Mouse (Mus musculus) testis, adult 2 months (tissue): ENCODE results near the gene Atp11a. TPM values are rescaled to one million over a fixed set of nuclear protein-coding genes. Genes with fewer than 3 reads are reported as not detected.

Experiments
- H3K27ac ChIP-seq: fragments of 200-500 bp; 2 replicates; pipeline ENCODE4 v1.5.1; 2012; ENCODE audit warnings: low read depth, low read length; ENCODE audit not compliant: control insufficient read depth, insufficient read depth
- H3K27me3 ChIP-seq: fragments of 200-500 bp; 2 replicates; pipeline ENCODE4 v1.6.1; 2012; ENCODE audit warnings: mild to moderate bottlenecking, low read length, moderate library complexity; ENCODE audit not compliant: control insufficient read depth, insufficient read depth
- H3K36me3 ChIP-seq: fragments of 200-500 bp; 2 replicates; pipeline ENCODE4 v1.6.1; 2012; ENCODE audit warnings: mild to moderate bottlenecking, low read length; ENCODE audit not compliant: control insufficient read depth, insufficient read depth
- H3K4me1 ChIP-seq: fragments of 200-500 bp; 2 replicates; pipeline ENCODE4 v1.6.1; 2012; ENCODE audit warnings: low read length; ENCODE audit not compliant: control insufficient read depth, insufficient read depth
- H3K4me3 ChIP-seq: fragments of 200-500 bp; 2 replicates; pipeline ENCODE4 v1.5.1; 2012; ENCODE audit warnings: low read depth, mild to moderate bottlenecking, low read length, moderate library complexity, mixed read lengths; ENCODE audit not compliant: control insufficient read depth
- CTCF ChIP-seq: fragments of 200-500 bp; IDR thresholded peaks from 2 replicates; pipeline ENCODE4 v1.5.1; 2012; ENCODE audit warnings: low read depth, mild to moderate bottlenecking, inconsistent platforms, low read length, moderate library complexity; ENCODE audit not compliant: control insufficient read depth, insufficient read depth, insufficient replicate concordance
- POLR2A ChIP-seq: fragments of 200-500 bp; IDR thresholded peaks from 2 replicates; pipeline ENCODE4 v1.6.1; 2012; ENCODE audit warnings: low read depth, mild to moderate bottlenecking, inconsistent platforms, low read length, moderate library complexity; ENCODE audit not compliant: control insufficient read depth
- polyA plus RNA-seq: library from polyadenylated mRNA; depleted of rRNA; stranded (reverse); fragments of >200 nt; gene quantifications from 2 replicates; pipeline ENCODE4 v1.2.3, GENCODE M21; 2012

Gene Atp11a
- polyA plus RNA-seq, 1 experiment: 83.0 TPM

DNA sequence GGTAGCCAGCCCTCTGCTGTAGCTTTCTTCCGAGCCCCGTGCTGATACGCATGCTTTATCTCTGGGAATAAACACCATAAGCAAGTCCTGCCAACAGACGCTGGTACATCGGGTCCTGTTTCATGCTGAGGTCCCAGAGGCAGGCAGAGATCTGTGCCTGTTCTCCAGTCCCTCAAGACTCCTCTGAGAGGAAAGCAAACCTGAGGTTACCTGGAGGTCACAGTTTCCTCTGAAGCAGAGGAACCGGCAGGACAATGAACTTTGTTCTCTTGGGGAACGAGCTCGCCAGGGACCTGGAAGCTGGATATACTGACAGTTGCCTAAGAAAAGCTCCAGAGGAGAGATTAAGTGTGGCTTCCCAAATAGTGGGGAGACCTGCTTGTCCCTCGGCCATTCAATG, 141.0 kb downstream of the Atp11a start:
- Histone ChIP-seq H3K27me3 (no peaks in the 10 kb centered on the region), H3K4me3 (no peak overlapping the region), H3K27ac (no peak overlapping the region), H3K4me1 (no peaks in the 10 kb centered on the region), H3K36me3 (no peaks in the 10 kb centered on the region)
- TF ChIP-seq POLR2A (no peak), CTCF (no peak)

DNA sequence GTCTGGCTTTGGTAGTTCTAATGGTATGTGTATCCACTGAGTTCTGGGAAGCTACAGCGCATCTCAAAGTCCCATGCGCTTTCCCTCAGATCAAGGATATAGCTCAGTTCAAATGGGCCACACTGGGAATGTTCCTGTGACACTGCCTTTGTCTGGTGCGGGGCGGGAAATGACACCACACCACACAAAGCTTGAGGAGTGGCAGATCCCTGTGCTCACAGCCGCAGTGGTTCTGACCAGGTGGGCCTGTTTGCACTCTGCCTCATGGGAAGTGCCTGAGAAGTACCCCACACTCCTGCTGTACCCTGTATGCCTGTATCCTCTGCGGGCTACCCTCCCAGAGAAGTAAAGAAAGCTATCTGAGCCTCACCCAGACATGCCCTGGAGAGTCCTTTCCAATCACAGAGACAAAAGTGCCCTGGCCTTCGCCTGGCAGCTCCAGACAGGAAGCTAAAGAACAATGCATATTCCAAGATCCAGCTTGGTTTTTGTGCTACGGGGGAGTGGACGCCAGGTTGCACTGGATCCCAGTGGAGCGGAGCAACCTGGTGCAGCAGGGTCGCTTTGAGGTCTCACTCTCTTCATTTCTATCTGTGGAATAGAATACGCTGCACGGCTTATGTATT, 147.1 kb downstream of the Atp11a start:
- no peak overlapping the region for H3K27ac ChIP-seq
- no peak overlapping the region for H3K4me3 ChIP-seq
- no peaks in the 10 kb centered on the region for H3K4me1 ChIP-seq
- TF ChIP-seq POLR2A (no peak), CTCF (no peak)
- H3K27me3 ChIP-seq: no peaks in the 10 kb centered on the region
- no peaks in the 10 kb centered on the region for H3K36me3 ChIP-seq

DNA sequence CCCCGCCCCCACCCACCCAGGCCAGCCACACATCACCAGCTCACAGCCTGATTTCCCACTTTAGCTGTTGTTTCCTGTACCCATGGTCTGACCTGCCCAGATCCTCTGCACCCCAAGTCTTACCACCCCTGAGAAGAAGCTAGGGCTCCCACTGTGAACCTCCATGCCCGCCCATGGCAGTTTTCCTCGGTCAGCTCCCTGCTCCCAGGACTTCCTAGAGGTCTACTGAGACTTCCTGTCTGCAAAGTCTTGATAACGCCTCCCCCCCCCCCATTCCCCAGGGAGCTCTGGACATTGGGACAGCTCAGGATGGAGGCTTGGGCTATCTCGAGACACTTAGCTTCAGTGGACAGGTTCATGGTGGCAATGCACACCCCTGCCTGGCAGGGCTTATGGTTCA, 148.3 kb downstream of the Atp11a start:
- no peaks in the 10 kb centered on the region for H3K27me3 ChIP-seq
- H3K4me3 ChIP-seq: no peak overlapping the region
- H3K36me3 ChIP-seq: no peaks in the 10 kb centered on the region
- no peaks in the 10 kb centered on the region for H3K4me1 ChIP-seq
- H3K27ac ChIP-seq: no peak overlapping the region
- no peak for TF ChIP-seq POLR2A
- TF ChIP-seq CTCF: no peak

DNA sequence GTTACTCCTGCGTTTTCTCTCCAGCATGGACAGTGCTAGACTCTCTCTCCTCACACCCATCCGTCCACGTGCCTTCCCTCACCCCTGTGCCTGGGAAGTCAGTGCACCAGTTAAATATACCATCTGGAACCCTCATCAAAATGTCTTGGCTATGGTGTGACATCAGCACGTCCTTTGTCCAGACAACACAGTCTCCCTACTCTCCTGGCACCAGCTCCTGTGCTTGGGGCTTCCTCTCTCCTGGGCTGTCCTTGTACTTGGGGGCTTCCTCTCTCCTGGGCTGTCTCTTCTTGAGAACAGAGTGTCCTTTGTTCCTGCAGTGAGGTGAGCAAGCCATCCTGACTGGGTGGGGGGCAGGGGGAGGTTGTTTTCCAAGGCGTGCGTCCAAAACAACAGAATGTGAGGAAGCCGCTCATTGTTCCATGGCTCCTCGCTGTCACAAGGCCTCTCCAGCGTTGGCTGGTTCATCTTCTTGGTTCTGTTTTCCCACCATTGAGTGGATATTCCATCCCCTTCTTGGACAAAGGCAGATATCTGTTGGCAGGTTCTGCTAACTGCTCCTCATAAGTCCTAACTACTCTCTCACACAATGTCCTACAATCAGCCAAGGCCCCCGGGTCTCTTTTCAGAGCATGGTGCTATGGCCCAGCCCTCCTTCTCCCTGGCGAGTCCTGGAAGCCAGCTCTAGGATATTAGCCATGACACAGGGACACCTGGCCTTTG, 148.9 kb downstream of the Atp11a start:
- Histone ChIP-seq H3K4me3 (no peak overlapping the region), H3K27me3 (no peaks in the 10 kb centered on the region), H3K36me3 (no peaks in the 10 kb centered on the region), H3K4me1 (no peaks in the 10 kb centered on the region), H3K27ac (no peak overlapping the region)
- TF ChIP-seq POLR2A: no peak
- TF ChIP-seq CTCF: no peak

DNA sequence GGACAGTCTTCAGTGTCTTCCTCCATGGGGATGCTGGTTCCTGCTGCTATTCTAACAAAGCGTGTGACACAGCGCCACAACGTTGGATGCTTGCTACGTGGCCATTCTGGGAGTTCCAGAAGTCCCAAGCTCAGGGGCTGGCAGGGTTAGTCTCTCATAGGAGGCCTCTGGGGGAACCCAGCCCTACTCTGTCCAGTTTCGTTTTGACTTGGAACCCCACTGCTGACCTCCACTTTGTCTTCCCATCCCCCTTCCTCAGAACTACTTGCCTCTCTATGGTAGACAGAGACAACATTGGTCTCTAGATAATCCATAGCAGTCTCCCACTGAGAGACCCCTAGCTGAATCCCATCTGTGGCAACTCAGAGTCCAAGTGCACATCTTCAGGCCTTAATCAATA, 149.8 kb downstream of the Atp11a start:
- no peak overlapping the region for H3K27ac ChIP-seq

DNA sequence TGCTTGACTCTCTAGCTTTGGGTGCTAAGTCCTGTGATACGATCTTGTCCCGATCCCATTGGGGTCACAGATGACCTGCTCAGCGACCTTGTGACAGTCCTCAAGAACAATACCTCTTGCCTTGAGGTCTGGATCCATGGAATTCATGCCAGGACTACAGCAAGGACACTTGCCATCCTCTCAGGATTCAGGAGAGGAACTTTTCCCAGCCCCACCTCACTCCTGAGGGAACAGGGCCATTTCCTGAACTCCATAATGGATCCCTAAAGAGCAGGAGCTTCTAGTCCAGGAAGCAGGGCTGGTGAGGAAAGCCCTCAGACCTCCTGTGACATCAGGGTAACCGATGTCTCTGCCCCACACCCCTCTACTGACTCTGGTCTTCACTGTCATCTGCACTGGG, 150.9 kb downstream of the Atp11a start:
- H3K4me3 ChIP-seq: no peak overlapping the region
- no peak overlapping the region for H3K27ac ChIP-seq
- peaks cover 7% of the 10 kb centered on the region for H3K4me1 ChIP-seq
- TF ChIP-seq POLR2A: no peak
- TF ChIP-seq CTCF: no peak
- H3K36me3 ChIP-seq: no peaks in the 10 kb centered on the region
- H3K27me3 ChIP-seq: no peaks in the 10 kb centered on the region

More for the DNA sequence above, 149.8 kb downstream of the Atp11a start:
- Histone ChIP-seq H3K27me3 (no peaks in the 10 kb centered on the region), H3K36me3 (no peaks in the 10 kb centered on the region), H3K4me1 (no peaks in the 10 kb centered on the region), H3K4me3 (no peak overlapping the region)
- no peak for TF ChIP-seq CTCF
- no peak for TF ChIP-seq POLR2A

DNA sequence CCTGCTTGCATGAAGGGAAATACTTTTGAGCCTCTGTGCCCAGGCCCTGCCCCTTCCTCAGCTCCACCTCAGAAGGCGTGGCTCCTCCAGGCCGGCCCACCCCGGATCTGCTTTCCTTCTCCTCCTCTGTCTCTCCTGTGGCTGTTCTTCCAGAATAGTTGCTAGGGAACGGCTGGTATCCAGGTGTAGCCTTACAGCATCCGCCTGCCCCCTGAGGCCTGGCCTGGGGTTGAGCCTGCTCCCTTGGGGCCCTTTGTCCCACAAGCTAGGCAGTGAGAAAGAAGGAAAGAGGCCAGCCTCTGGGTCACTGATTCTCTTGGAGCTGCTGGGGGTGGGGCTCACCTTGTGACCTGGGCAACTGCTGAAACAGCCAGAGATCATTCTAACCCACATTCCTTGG, 155.2 kb downstream of the Atp11a start:
- H3K4me3 ChIP-seq: no peak overlapping the region
- H3K4me1 ChIP-seq: peaks cover 7% of the 10 kb centered on the region
- no peaks in the 10 kb centered on the region for H3K27me3 ChIP-seq
- H3K36me3 ChIP-seq: no peaks in the 10 kb centered on the region
- TF ChIP-seq POLR2A (no peak), CTCF (no peak)
- no peak overlapping the region for H3K27ac ChIP-seq

DNA sequence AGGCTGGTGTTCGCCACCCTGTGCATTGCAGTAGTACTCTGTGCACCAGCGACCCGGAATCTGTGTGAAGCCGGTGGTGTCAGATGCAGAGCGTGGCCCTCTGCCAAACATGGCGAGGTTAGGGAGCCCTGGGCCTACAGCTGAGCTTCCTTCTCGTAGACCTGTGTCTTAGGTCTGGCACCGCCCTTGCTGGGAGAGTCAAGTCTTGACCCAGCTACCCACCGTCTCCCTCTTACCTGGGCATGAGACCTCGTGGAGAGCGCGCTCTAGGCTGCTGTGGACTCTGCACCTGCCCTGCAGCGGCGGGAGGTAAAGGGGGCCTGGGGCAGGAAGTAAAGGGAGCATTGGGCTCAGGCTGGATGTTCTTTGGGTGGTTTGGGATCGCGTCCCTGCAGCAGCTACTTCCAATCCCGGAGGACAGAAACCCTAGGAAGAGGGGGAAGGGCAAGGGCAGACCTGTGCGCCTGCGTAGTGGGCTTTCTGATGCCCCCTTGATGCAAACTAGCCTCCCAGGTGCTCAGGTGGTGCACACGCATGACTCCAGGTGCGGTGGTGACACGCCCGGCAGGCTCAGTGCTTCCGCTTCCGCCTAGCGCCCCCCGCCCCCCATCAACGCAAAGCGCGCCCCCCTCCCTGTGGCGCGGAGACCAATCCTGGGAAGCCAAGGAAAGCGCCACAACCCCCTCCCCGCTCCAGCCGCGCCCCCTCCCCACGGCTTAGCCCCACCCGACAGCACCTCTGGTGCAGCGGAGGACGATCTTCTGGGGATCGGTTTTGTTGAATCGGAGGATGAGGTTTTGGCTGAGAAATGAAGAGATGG, 158.6 kb downstream of the Atp11a start:
- H3K4me1 ChIP-seq: peaks cover 7% of the 10 kb centered on the region
- H3K27me3 ChIP-seq: no peaks in the 10 kb centered on the region
- H3K36me3 ChIP-seq: no peaks in the 10 kb centered on the region
- H3K4me3 ChIP-seq: no peak overlapping the region
- TF ChIP-seq POLR2A (no peak), CTCF (no peak)
- no peak overlapping the region for H3K27ac ChIP-seq
